ENCODE assay signal across 10 mouse cellular contexts in genomic region chr7:40086236-40086635, GRCm38 (mm10).
DNase-seq lines count a peak whose midpoint lies in the region; ATAC-seq and TF ChIP-seq lines count a peak whose summit lies in the region.
"Had no signal": no experiment of that assay in that cellular context is flagged by ENCODE, and none has a peak within 500 bp of the region (broad histone marks: within the 10 kb centered on the region; RNA-seq: fewer than 3 reads in every experiment).

No protein-coding gene starts in this region.

- H3K9me3 ChIP-seq in forebrain, embryonic 14.5 days (replicated peaks; ENCODE audit: control insufficient read depth, low read length) = no peaks in the 10 kb centered on the region
- H3K9me3 ChIP-seq in forebrain, embryonic 15.5 days = no peaks in the 10 kb centered on the region
- H3K9me3 ChIP-seq in MEL (replicated peaks; ENCODE audit: insufficient read depth, low read length) = no peaks in the 10 kb centered on the region
- H3K9me3 ChIP-seq in midbrain, embryonic 13.5 days = no peaks in the 10 kb centered on the region
- H3K9me3 ChIP-seq: limb, embryonic 13.5 days; neural tube, embryonic 13.5 days had no signal

- peak; percentile 49 for TF ChIP-seq CTCF in left cerebral cortex, adult 2 months (IDR thresholded peaks at IDR 0.05)
- peak; percentile 14 to 37 (median 14); a peak in 5 of 6 replicates for TF ChIP-seq CTCF in MEL (IDR thresholded peaks at IDR 0.05 in 2 of 3, conservative IDR thresholded peaks at IDR 0.05 in 1 of 3; ENCODE audit: control insufficient read depth in 1 of 3, insufficient read depth in 1 of 3, low read depth in 2 of 3, low read length in 3 of 3, poor library complexity in 1 of 3, severe bottlenecking in 1 of 3)

- H3K4me1 ChIP-seq in forebrain, embryonic 14.5 days (ENCODE audit: control insufficient read depth, insufficient read depth, low read length) = no peaks in the 10 kb centered on the region
- H3K4me1 ChIP-seq in forebrain, embryonic 15.5 days = no peaks in the 10 kb centered on the region
- no peaks in the 10 kb centered on the region for H3K4me1 ChIP-seq in MEL (ENCODE audit: control insufficient read depth in 1 of 2, insufficient read depth in 2 of 2, low read length in 2 of 2)
- H3K4me1 ChIP-seq in midbrain, embryonic 13.5 days (replicated peaks) = no peaks in the 10 kb centered on the region
- H3K4me1 ChIP-seq: limb, embryonic 13.5 days; neural tube, embryonic 13.5 days had no signal

- no peak overlapping the region for H3K4me3 ChIP-seq in forebrain, embryonic 14.5 days (ENCODE audit: low read depth, low read length)
- H3K4me3 ChIP-seq in forebrain, embryonic 15.5 days = no peak overlapping the region
- H3K4me3 ChIP-seq in left cerebral cortex, adult 2 months = no peak overlapping the region
- H3K4me3 ChIP-seq in MEL (ENCODE audit: control insufficient read depth in 1 of 2, insufficient read depth in 1 of 2, low read depth in 2 of 2, low read length in 2 of 2) = no peak overlapping the region
- H3K4me3 ChIP-seq in midbrain, embryonic 13.5 days (replicated peaks) = no peak overlapping the region
- H3K4me3 ChIP-seq: limb, embryonic 13.5 days; neural tube, embryonic 13.5 days had no signal

- no peak overlapping the region for H3K9ac ChIP-seq in forebrain, embryonic 14.5 days (ENCODE audit: low read length)
- H3K9ac ChIP-seq in forebrain, embryonic 15.5 days (replicated peaks) = no peak overlapping the region
- H3K9ac ChIP-seq in MEL (ENCODE audit: control insufficient read depth, low read depth, low read length, poor library complexity, severe bottlenecking) = no peak overlapping the region
- H3K9ac ChIP-seq in midbrain, embryonic 13.5 days (replicated peaks) = no peak overlapping the region
- H3K9ac ChIP-seq: limb, embryonic 13.5 days; neural tube, embryonic 13.5 days had no signal

- no peak for TF ChIP-seq EP300 in MEL (IDR thresholded peaks at IDR 0.05; ENCODE audit: low read depth in 1 of 2, low read length in 2 of 2)

- H3K27me3 ChIP-seq in forebrain, embryonic 14.5 days (replicated peaks; ENCODE audit: control insufficient read depth, insufficient read depth, low read length) = no peaks in the 10 kb centered on the region
- no peaks in the 10 kb centered on the region for H3K27me3 ChIP-seq in forebrain, embryonic 15.5 days
- H3K27me3 ChIP-seq in MEL (ENCODE audit: control insufficient read depth in 1 of 2, insufficient read depth in 2 of 2, low read length in 2 of 2) = no peaks in the 10 kb centered on the region
- H3K27me3 ChIP-seq in midbrain, embryonic 13.5 days = no peaks in the 10 kb centered on the region
- H3K27me3 ChIP-seq: limb, embryonic 13.5 days; neural tube, embryonic 13.5 days had no signal

- no peak for TF ChIP-seq POLR2A in MEL (IDR thresholded peaks at IDR 0.05; ENCODE audit: control insufficient read depth in 1 of 2, insufficient read depth in 1 of 2, low read depth in 1 of 2, low read length in 2 of 2, poor library complexity in 1 of 2)

- no peak for ATAC-seq in forebrain, embryonic 14.5 days
- ATAC-seq in forebrain, embryonic 15.5 days (replicated peaks) = no peak
- ATAC-seq in midbrain, embryonic 13.5 days = no peak

- WGBS in forebrain, embryonic 14.5 days = 58% methylated on average over 2 of the region's 2 CpGs
- WGBS in forebrain, embryonic 15.5 days = 63% methylated on average over 2 of the region's 2 CpGs
- WGBS in midbrain, embryonic 13.5 days = 52% methylated on average over 2 of the region's 2 CpGs

- TF ChIP-seq RAD21 in MEL (IDR thresholded peaks at IDR 0.05; ENCODE audit: low read depth, low read length) = peak; percentile 18; the same call in 1 of the 2 replicates

- H3K36me3 ChIP-seq in forebrain, embryonic 14.5 days (ENCODE audit: control insufficient read depth, insufficient read depth, low read length) = no peaks in the 10 kb centered on the region
- no peaks in the 10 kb centered on the region for H3K36me3 ChIP-seq in forebrain, embryonic 15.5 days
- H3K36me3 ChIP-seq in MEL (ENCODE audit: control insufficient read depth in 1 of 2, insufficient read depth in 2 of 2, low read length in 2 of 2) = no peaks in the 10 kb centered on the region
- no peaks in the 10 kb centered on the region for H3K36me3 ChIP-seq in midbrain, embryonic 13.5 days
- H3K36me3 ChIP-seq: limb, embryonic 13.5 days; neural tube, embryonic 13.5 days had no signal

- peak; percentile 21 for DNase-seq in forebrain, embryonic 14.5 days (ENCODE audit: low spot score)
- no peak for DNase-seq in left cerebral cortex, adult 2 months (ENCODE audit: extremely low spot score in 1 of 2, low spot score in 2 of 2)
- DNase-seq in left cerebral cortex, adult 9 months (ENCODE audit: low spot score in 2 of 2) = no peak
- peak; percentile 5 for DNase-seq in MEL (ENCODE audit: low read depth, low spot score)
- peak; percentile 10 for DNase-seq in gastrocnemius, postnatal 14 days
- DNase-seq in cerebellum, adult 11-12 months = no peak

- no peaks in the 10 kb centered on the region for H3K79me2 ChIP-seq in MEL (ENCODE audit: control insufficient read depth, insufficient read depth, low read length, poor library complexity)

- intact Hi-C loops in left cerebral cortex, adult 2 months (cut with DNase I) = loop anchor here (5.0 kb wide), 1 partner anchor 186 kb away; no protein-coding TSS in a partner anchor
- intact Hi-C loops in gastrocnemius, postnatal 14 days (cut with DNase I; ENCODE audit: low total_unique reads) = no loop called here

- no peak overlapping the region for H3K27ac ChIP-seq in forebrain, embryonic 14.5 days (ENCODE audit: low read depth, low read length)
- H3K27ac ChIP-seq in forebrain, embryonic 15.5 days (replicated peaks) = no peak overlapping the region
- no peak overlapping the region for H3K27ac ChIP-seq in left cerebral cortex, adult 2 months
- no peak overlapping the region for H3K27ac ChIP-seq in MEL (ENCODE audit: control insufficient read depth, low read depth, low read length)
- no peak overlapping the region for H3K27ac ChIP-seq in midbrain, embryonic 13.5 days
- H3K27ac ChIP-seq: limb, embryonic 13.5 days; neural tube, embryonic 13.5 days had no signal

- H3K4me2 ChIP-seq in forebrain, embryonic 14.5 days (ENCODE audit: low read length) = no peak overlapping the region
- H3K4me2 ChIP-seq in forebrain, embryonic 15.5 days (replicated peaks) = no peak overlapping the region
- no peak overlapping the region for H3K4me2 ChIP-seq in midbrain, embryonic 13.5 days (replicated peaks)
- H3K4me2 ChIP-seq: limb, embryonic 13.5 days; neural tube, embryonic 13.5 days had no signal

TF ChIP-seq in MEL, 35 proteins besides CTCF, POLR2A, EP300 and RAD21:
- TF ChIP-seq GABPA (IDR thresholded peaks at IDR 0.05; ENCODE audit: low read depth, low read length) = no peak
- TF ChIP-seq KAT2A (conservative IDR thresholded peaks at IDR 0.05; ENCODE audit: low read depth, low read length) = no peak
- no peak for TF ChIP-seq JUND (IDR thresholded peaks at IDR 0.05; ENCODE audit: low read depth, low read length)
- peak; percentile 16; the same call in 1 of the 2 replicates for TF ChIP-seq SMC3 (IDR thresholded peaks at IDR 0.05; ENCODE audit: low read depth, low read length)
- no peak for TF ChIP-seq NRF1 (IDR thresholded peaks at IDR 0.05; ENCODE audit: insufficient read depth, low read depth, low read length, poor library complexity, severe bottlenecking)
- no peak for TF ChIP-seq MAX (IDR thresholded peaks at IDR 0.05; ENCODE audit: low read length)
TF ChIP-seq in MEL: peak in this region for 1.

Comparison
In these comparisons a context has a peak if more than half of its experiments do, and no peak if none do; other contexts are left out.
1. DNase-seq: peak in forebrain, embryonic 14.5 days (single experiment), MEL (single experiment) and gastrocnemius, postnatal 14 days (single experiment); none in left cerebral cortex, adult 2 months (0 of 2), left cerebral cortex, adult 9 months (0 of 2) and cerebellum, adult 11-12 months (single experiment).